Mouse (Mus musculus) embryonic facial prominence, embryonic 11.5 days (tissue): ENCODE results near the gene Rfx7. TPM values are rescaled to one million over a fixed set of nuclear protein-coding genes. Genes with fewer than 3 reads are reported as not detected.
A peak's percentile ranks its signal among the peaks of the same experiment; 100 is the strongest.

Experiments used
- ATAC-seq: fragments of 200-750 bp; cut with Nextera tagmentation; replicated peaks from 2 replicates; pipeline ENCODE4 v1.8.0; 2017; ENCODE audit warnings: low read depth; ENCODE audit not compliant: insufficient number of reproducible peaks, low FRiP score, low TSS enrichment
- DNase-seq: peaks from one replicate; pipeline ENCODE4 v3.0.0-alpha.2; 2015; ENCODE audit warnings: low spot score
- H3K27ac ChIP-seq: fragments of 300-500 bp; sonication (generic); replicated peaks from 2 replicates; pipeline ENCODE4 v1.5.1; 2014; ENCODE audit warnings: mild to moderate bottlenecking, low read depth, low read length, control low read depth
- H3K27me3 ChIP-seq: fragments of 300-500 bp; sonication (generic); 2 replicates; pipeline ENCODE4 v1.6.1; 2014; ENCODE audit warnings: mild to moderate bottlenecking, low read length, moderate library complexity, mixed read lengths; ENCODE audit not compliant: control insufficient read depth, insufficient read depth
- H3K36me3 ChIP-seq: fragments of 300-500 bp; sonication (generic); replicated peaks from 2 replicates; pipeline ENCODE4 v1.6.1; 2014; ENCODE audit warnings: low read depth, mild to moderate bottlenecking, low read length, moderate library complexity, mixed read lengths; ENCODE audit not compliant: control insufficient read depth, insufficient read depth
- H3K4me1 ChIP-seq: fragments of 300-500 bp; sonication (generic); 2 replicates; pipeline ENCODE4 v1.6.1; 2014; ENCODE audit warnings: low read length, mixed read lengths; ENCODE audit not compliant: control insufficient read depth, insufficient read depth
- H3K4me2 ChIP-seq: fragments of 300-500 bp; sonication (generic); 2 replicates; pipeline ENCODE4 v1.6.1; 2014; ENCODE audit warnings: low read depth, mild to moderate bottlenecking, control low read depth, low read length, moderate library complexity
- H3K4me3 ChIP-seq: fragments of 300-500 bp; sonication (generic); 2 replicates; pipeline ENCODE4 v1.5.1; 2014; ENCODE audit warnings: low read depth, low read length, control low read depth
- H3K9ac ChIP-seq: fragments of 300-500 bp; sonication (generic); replicated peaks from 2 replicates; pipeline ENCODE4 v1.6.1; 2014; ENCODE audit warnings: mild to moderate bottlenecking, control low read depth, low read length
- H3K9me3 ChIP-seq: fragments of 300-500 bp; sonication (generic); replicated peaks from 2 replicates; pipeline ENCODE4 v1.6.1; 2016; ENCODE audit warnings: mild to moderate bottlenecking, low read length, inconsistent platforms, mixed read lengths; ENCODE audit not compliant: control insufficient read depth
- WGBS: fragments of 180-500 bp; shearing (Covaris S2); extraction: QIAGEN DNeasy Blood & Tissue Kit; methylation state at CpG from one replicate; pipeline ENCODE4 v1.1.7; 2014; 5-methylcytosine and 5-hydroxymethylcytosine counted together
- polyA plus RNA-seq: library from polyadenylated mRNA; unstranded; fragments of >200 nt; fragmentation: Nextera tagmentation; extraction: Ambion mirVana; gene quantifications from 2 replicates; pipeline ENCODE4 v1.2.1, GENCODE M21; 2014

Rfx7 gene
- polyA plus RNA-seq, 1 experiment from 2014 or later: 19.9 TPM

GRCm38 (mm10) chr9:72613884-72614283 lies 81.8 kb downstream of the Rfx7 start:
- H3K4me3 ChIP-seq: no peak overlapping the region
- no peaks in the 10 kb centered on the region for H3K9me3 ChIP-seq
- ATAC-seq (no peak), DNase-seq (no peak)
- no peak overlapping the region for H3K9ac ChIP-seq
- WGBS: 90% methylated on average over 2 of the region's 2 CpGs
- H3K36me3 ChIP-seq: peaks cover 6% of the 10 kb centered on the region; the same call in 1 of the 2 replicates
- no peak overlapping the region for H3K4me2 ChIP-seq
- H3K27me3 ChIP-seq: no peaks in the 10 kb centered on the region
- no peak overlapping the region for H3K27ac ChIP-seq
- H3K4me1 ChIP-seq: no peaks in the 10 kb centered on the region

- DNase-seq (peak; percentile 39), ATAC-seq (no peak)
- Histone ChIP-seq H3K9ac (no peak overlapping the region), H3K4me3 (no peak overlapping the region), H3K27ac (no peak overlapping the region), H3K9me3 (no peaks in the 10 kb centered on the region), H3K4me1 (no peaks in the 10 kb centered on the region), H3K4me2 (no peak overlapping the region), H3K27me3 (no peaks in the 10 kb centered on the region), H3K36me3 (peaks cover 6% of the 10 kb centered on the region; the same call in 1 of the 2 replicates)
- 78% methylated on average over 6 of the region's 6 CpGs for WGBS
Measured at GRCm38 (mm10) chr9:72614786-72615480, 82.9 kb downstream of the Rfx7 start.

GRCm38 (mm10) chr9:72618037-72618436 lies 86.0 kb downstream of the Rfx7 start:
- Histone ChIP-seq H3K9ac (no peak overlapping the region), H3K27ac (no peak overlapping the region), H3K9me3 (no peaks in the 10 kb centered on the region), H3K27me3 (no peaks in the 10 kb centered on the region), H3K36me3 (peaks cover 6% of the 10 kb centered on the region; the same call in 1 of the 2 replicates), H3K4me3 (no peak overlapping the region), H3K4me2 (no peak overlapping the region), H3K4me1 (no peaks in the 10 kb centered on the region)
- no peak for ATAC-seq
- 87% methylated on average over 3 of the region's 3 CpGs for WGBS
- DNase-seq: no peak

- peaks cover 3% of the 10 kb centered on the region; the same call in 1 of the 2 replicates for H3K36me3 ChIP-seq
- no peak overlapping the region for H3K27ac ChIP-seq
- no peak for ATAC-seq
- no peak overlapping the region for H3K9ac ChIP-seq
- no peaks in the 10 kb centered on the region for H3K4me1 ChIP-seq
- WGBS: 83% methylated on average over 1 of the region's 1 CpGs
- H3K9me3 ChIP-seq: no peaks in the 10 kb centered on the region
- H3K4me2 ChIP-seq: no peak overlapping the region
- H3K27me3 ChIP-seq: no peaks in the 10 kb centered on the region
- H3K4me3 ChIP-seq: no peak overlapping the region
- DNase-seq: no peak
Measured at GRCm38 (mm10) chr9:72623605-72624004, 91.6 kb downstream of the Rfx7 start.

GRCm38 (mm10) chr9:72627598-72627997 lies 95.6 kb downstream of the Rfx7 start:
- Histone ChIP-seq H3K9me3 (no peaks in the 10 kb centered on the region), H3K9ac (no peak overlapping the region), H3K27ac (no peak overlapping the region), H3K4me3 (no peak overlapping the region), H3K27me3 (no peaks in the 10 kb centered on the region), H3K4me2 (no peak overlapping the region), H3K4me1 (no peaks in the 10 kb centered on the region), H3K36me3 (no peaks in the 10 kb centered on the region)
- WGBS: 73% methylated on average over 1 of the region's 1 CpGs
- DNase-seq (no peak), ATAC-seq (no peak)

GRCm38 (mm10) chr9:72628591-72628990 lies 96.6 kb downstream of the Rfx7 start:
- no peak for ATAC-seq
- Histone ChIP-seq H3K4me3 (no peak overlapping the region), H3K9me3 (no peaks in the 10 kb centered on the region), H3K27me3 (no peaks in the 10 kb centered on the region), H3K9ac (no peak overlapping the region), H3K4me1 (no peaks in the 10 kb centered on the region), H3K27ac (no peak overlapping the region), H3K4me2 (no peak overlapping the region), H3K36me3 (no peaks in the 10 kb centered on the region)
- WGBS: 25% methylated on average over 2 of the region's 2 CpGs
- no peak for DNase-seq

- no peak for ATAC-seq
- no peak overlapping the region for H3K27ac ChIP-seq
- H3K4me1 ChIP-seq: no peaks in the 10 kb centered on the region
- DNase-seq: no peak
- no peak overlapping the region for H3K4me2 ChIP-seq
- no peaks in the 10 kb centered on the region for H3K9me3 ChIP-seq
- WGBS: 68% methylated on average over 1 of the region's 1 CpGs
- no peak overlapping the region for H3K4me3 ChIP-seq
- no peaks in the 10 kb centered on the region for H3K36me3 ChIP-seq
- H3K27me3 ChIP-seq: no peaks in the 10 kb centered on the region
- no peak overlapping the region for H3K9ac ChIP-seq
Measured at GRCm38 (mm10) chr9:72632198-72632597, 100.2 kb downstream of the Rfx7 start.

GRCm38 (mm10) chr9:72635134-72635533 lies 103.1 kb downstream of the Rfx7 start:
- Histone ChIP-seq H3K9me3 (no peaks in the 10 kb centered on the region), H3K36me3 (no peaks in the 10 kb centered on the region), H3K4me3 (no peak overlapping the region), H3K9ac (no peak overlapping the region), H3K27me3 (no peaks in the 10 kb centered on the region), H3K4me2 (no peak overlapping the region), H3K4me1 (no peaks in the 10 kb centered on the region), H3K27ac (no peak overlapping the region)
- peak; percentile 82 for DNase-seq
- ATAC-seq: no peak
